Mouse (Mus musculus) liver, embryonic 11.5 days (tissue): ENCODE measurements around the gene AI481877. TPM values are rescaled to one million over a fixed set of nuclear protein-coding genes. Genes with fewer than 3 reads are reported as not detected.

Source experiments
- ATAC-seq: fragments of 200-750 bp; cut with Nextera tagmentation; replicated peaks from 2 replicates; pipeline ENCODE4 v1.8.0; 2017; ENCODE audit warnings: moderate number of reproducible peaks, mild to moderate bottlenecking, moderate TSS enrichment, moderate library complexity; ENCODE audit not compliant: low FRiP score
- DNase-seq: peaks from one replicate; pipeline ENCODE4 v3.0.0-alpha.2; 2017; ENCODE audit warnings: low spot score
- H3K27ac ChIP-seq: fragments of 300-500 bp; sonication (generic); 2 replicates; pipeline ENCODE4 v1.5.1; 2014; ENCODE audit warnings: mild to moderate bottlenecking, low read depth, low read length, control low read depth
- H3K27me3 ChIP-seq: fragments of 300-500 bp; sonication (generic); replicated peaks from 2 replicates; pipeline ENCODE4 v1.6.1; 2014; ENCODE audit warnings: low read length, mixed read lengths; ENCODE audit not compliant: control insufficient read depth, insufficient read depth
- H3K36me3 ChIP-seq: fragments of 300-500 bp; sonication (generic); 2 replicates; pipeline ENCODE4 v1.6.1; 2014; ENCODE audit warnings: mild to moderate bottlenecking, low read length, moderate library complexity, mixed read lengths; ENCODE audit not compliant: control insufficient read depth, insufficient read depth
- H3K4me1 ChIP-seq: fragments of 300-500 bp; sonication (generic); replicated peaks from 2 replicates; pipeline ENCODE4 v1.6.1; 2014; ENCODE audit warnings: low read length, mixed read lengths; ENCODE audit not compliant: control insufficient read depth, insufficient read depth
- H3K4me2 ChIP-seq: fragments of 300-500 bp; sonication (generic); 2 replicates; pipeline ENCODE4 v1.6.1; 2014; ENCODE audit warnings: mild to moderate bottlenecking, control low read depth, moderate library complexity
- H3K4me3 ChIP-seq: fragments of 300-500 bp; sonication (generic); 2 replicates; pipeline ENCODE4 v1.5.1; 2014; ENCODE audit warnings: low read depth, low read length, control low read depth
- H3K9ac ChIP-seq: fragments of 300-500 bp; sonication (generic); 2 replicates; pipeline ENCODE4 v1.6.1; 2014; ENCODE audit warnings: low read depth, low read length, control low read depth
- H3K9me3 ChIP-seq: fragments of 300-500 bp; sonication (generic); 2 replicates; pipeline ENCODE4 v1.6.1; 2016; ENCODE audit warnings: low read length, inconsistent platforms, mixed read lengths; ENCODE audit not compliant: control insufficient read depth
- WGBS: fragments of 180-500 bp; shearing (Covaris S2); extraction: QIAGEN DNeasy Blood & Tissue Kit; methylation state at CpG from one replicate; pipeline ENCODE4 v1.1.7; 2014; 5-methylcytosine and 5-hydroxymethylcytosine counted together
- polyA plus RNA-seq: library from polyadenylated mRNA; unstranded; fragments of >200 nt; fragmentation: Nextera tagmentation; extraction: Ambion mirVana; gene quantifications from 2 replicates; pipeline ENCODE4 v1.2.1, GENCODE M21; 2014

The AI481877 gene
- polyA plus RNA-seq, 1 experiment from 2014 or later: not detected

GRCm38 (mm10) chr4:59007974-59008373 is 130.8 kb downstream of the AI481877 start:
- Histone ChIP-seq H3K27ac (no peak overlapping the region), H3K36me3 (no peaks in the 10 kb centered on the region), H3K4me3 (no peak overlapping the region), H3K4me1 (peaks cover 49% of the 10 kb centered on the region), H3K9ac (no peak overlapping the region), H3K4me2 (no peak overlapping the region), H3K9me3 (no peaks in the 10 kb centered on the region), H3K27me3 (no peaks in the 10 kb centered on the region)
- 89% methylated on average over 5 of the region's 5 CpGs for WGBS
- DNase-seq (no peak), ATAC-seq (no peak)

GRCm38 (mm10) chr4:59007016-59007415 is 131.8 kb downstream of the AI481877 start:
- H3K27me3 ChIP-seq: no peaks in the 10 kb centered on the region
- H3K36me3 ChIP-seq: no peaks in the 10 kb centered on the region
- no peak overlapping the region for H3K9ac ChIP-seq
- ATAC-seq: no peak
- no peak overlapping the region for H3K4me3 ChIP-seq
- H3K9me3 ChIP-seq: no peaks in the 10 kb centered on the region
- DNase-seq: no peak
- H3K27ac ChIP-seq: no peak overlapping the region
- no peak overlapping the region for H3K4me2 ChIP-seq
- peaks cover 53% of the 10 kb centered on the region for H3K4me1 ChIP-seq
- WGBS: 80% methylated on average over 6 of the region's 6 CpGs

- Histone ChIP-seq H3K9me3 (no peaks in the 10 kb centered on the region), H3K27ac (no peak overlapping the region), H3K36me3 (no peaks in the 10 kb centered on the region), H3K4me2 (no peak overlapping the region), H3K9ac (no peak overlapping the region), H3K4me3 (no peak overlapping the region), H3K27me3 (no peaks in the 10 kb centered on the region), H3K4me1 (peaks cover 49% of the 10 kb centered on the region)
- 65% methylated on average over 8 of the region's 8 CpGs for WGBS
- no peak for ATAC-seq
- DNase-seq: no peak
Observed at GRCm38 (mm10) chr4:59006211-59006610, 132.6 kb downstream of the AI481877 start.

GRCm38 (mm10) chr4:59003806-59004200 is 135.0 kb downstream of the AI481877 start:
- ATAC-seq (no peak), DNase-seq (no peak)
- Histone ChIP-seq H3K27me3 (no peaks in the 10 kb centered on the region), H3K4me2 (peak overlapping the region; percentile 94), H3K9me3 (no peaks in the 10 kb centered on the region), H3K4me3 (peak overlapping the region; percentile 96), H3K36me3 (no peaks in the 10 kb centered on the region), H3K9ac (peak overlapping the region; percentile 94), H3K27ac (no peak overlapping the region; the same call in 1 of the 2 replicates), H3K4me1 (peaks cover 33% of the 10 kb centered on the region)
- 23% methylated on average over 7 of the region's 7 CpGs for WGBS

- Histone ChIP-seq H3K27ac (peak within 1 kb of the TSS; percentile 87), H3K9ac (peak within 1 kb of the TSS; percentile 94), H3K36me3 (no peaks in the 10 kb centered on the region), H3K4me1 (peaks cover 29% of the 10 kb centered on the region), H3K4me2 (peak within 1 kb of the TSS; percentile 94), H3K9me3 (no peaks in the 10 kb centered on the region), H3K4me3 (peak within 1 kb of the TSS; percentile 96), H3K27me3 (no peaks in the 10 kb centered on the region)
- under 1% methylated on average over 71 of the region's 89 CpGs for WGBS
- peak; percentile 90 for DNase-seq
- peak; percentile 96 for ATAC-seq
Observed at GRCm38 (mm10) chr4:59002948-59003805, 135.6 kb downstream of the AI481877 start, which contains the start of gene Gm20503. TSS of gene Gm20503 (plus strand) at chr4:59003210.

- Histone ChIP-seq H3K9ac (no peak overlapping the region), H3K9me3 (no peaks in the 10 kb centered on the region), H3K36me3 (no peaks in the 10 kb centered on the region), H3K27me3 (no peaks in the 10 kb centered on the region), H3K4me3 (no peak overlapping the region), H3K27ac (no peak overlapping the region), H3K4me1 (peaks cover 17% of the 10 kb centered on the region), H3K4me2 (no peak overlapping the region)
- DNase-seq (no peak), ATAC-seq (no peak)
- WGBS: 0% methylated on average over 2 of the region's 2 CpGs
Observed at GRCm38 (mm10) chr4:59000614-59001013, 138.2 kb downstream of the AI481877 start.

- ATAC-seq (no peak), DNase-seq (no peak)
- Histone ChIP-seq H3K4me2 (no peak overlapping the region), H3K27me3 (no peaks in the 10 kb centered on the region), H3K4me1 (peaks cover 16% of the 10 kb centered on the region), H3K9me3 (no peaks in the 10 kb centered on the region), H3K4me3 (no peak overlapping the region), H3K27ac (no peak overlapping the region), H3K9ac (no peak overlapping the region), H3K36me3 (no peaks in the 10 kb centered on the region)
- WGBS: 5% methylated on average over 2 of the region's 2 CpGs
Observed at GRCm38 (mm10) chr4:58999686-59000085, 139.1 kb downstream of the AI481877 start.

- no peak for ATAC-seq
- no peak overlapping the region for H3K4me2 ChIP-seq
- 57% methylated on average over 1 of the region's 1 CpGs for WGBS
Observed at GRCm38 (mm10) chr4:58998688-58999087, 140.1 kb downstream of the AI481877 start.

GRCm38 (mm10) chr4:58997081-58997480 is 141.7 kb downstream of the AI481877 start:
- ATAC-seq (no peak), DNase-seq (no peak)
- Histone ChIP-seq H3K4me2 (no peak overlapping the region), H3K4me1 (peaks cover 22% of the 10 kb centered on the region), H3K27me3 (no peaks in the 10 kb centered on the region), H3K9me3 (no peaks in the 10 kb centered on the region), H3K36me3 (no peaks in the 10 kb centered on the region), H3K4me3 (no peak overlapping the region), H3K9ac (no peak overlapping the region), H3K27ac (no peak overlapping the region)
- WGBS: 70% methylated on average over 5 of the region's 5 CpGs

More at GRCm38 (mm10) chr4:58998688-58999087, 140.1 kb downstream of the AI481877 start:
- DNase-seq: no peak
- H3K36me3 ChIP-seq: no peaks in the 10 kb centered on the region
- H3K4me1 ChIP-seq: peaks cover 17% of the 10 kb centered on the region
- H3K27me3 ChIP-seq: no peaks in the 10 kb centered on the region
- no peak overlapping the region for H3K9ac ChIP-seq
- H3K27ac ChIP-seq: no peak overlapping the region
- no peak overlapping the region for H3K4me3 ChIP-seq
- H3K9me3 ChIP-seq: no peaks in the 10 kb centered on the region
